Mouse (Mus musculus) kidney, embryonic 14.5 days (tissue): ENCODE results near the gene Zfp46. TPM values are rescaled to one million over a fixed set of nuclear protein-coding genes. Genes with fewer than 3 reads are reported as not detected.

ENCODE experiments used
- ATAC-seq: fragments of 200-750 bp; cut with Nextera tagmentation; 2 replicates; pipeline ENCODE4 v1.8.0; 2017; ENCODE audit warnings: moderate number of reproducible peaks, mild to moderate bottlenecking, moderate TSS enrichment, moderate library complexity; ENCODE audit not compliant: low FRiP score, low TSS enrichment
- H3K27ac ChIP-seq: fragments of 300-500 bp; sonication (generic); 2 replicates; pipeline ENCODE4 v1.5.1; 2014; ENCODE audit warnings: low read depth, mild to moderate bottlenecking, low read length, moderate library complexity, mixed read lengths
- H3K27me3 ChIP-seq: fragments of 300-500 bp; sonication (generic); 2 replicates; pipeline ENCODE4 v1.6.1; 2014; ENCODE audit warnings: mild to moderate bottlenecking, low read length; ENCODE audit not compliant: control insufficient read depth, insufficient read depth
- H3K36me3 ChIP-seq: fragments of 300-500 bp; sonication (generic); 2 replicates; pipeline ENCODE4 v1.6.1; 2014; ENCODE audit warnings: low read length, mixed read lengths; ENCODE audit not compliant: control insufficient read depth, insufficient read depth
- H3K4me1 ChIP-seq: fragments of 300-500 bp; sonication (generic); 2 replicates; pipeline ENCODE4 v1.6.1; 2014; ENCODE audit warnings: low read length, mixed read lengths; ENCODE audit not compliant: control insufficient read depth, insufficient read depth
- H3K4me2 ChIP-seq: fragments of 300-500 bp; sonication (generic); replicated peaks from 2 replicates; pipeline ENCODE4 v1.6.1; 2014; ENCODE audit warnings: low read depth, mild to moderate bottlenecking, low read length
- H3K4me3 ChIP-seq: fragments of 300-500 bp; sonication (generic); 2 replicates; pipeline ENCODE4 v1.5.1; 2014; ENCODE audit warnings: mild to moderate bottlenecking, low read length
- H3K9ac ChIP-seq: fragments of 300-500 bp; sonication (generic); 2 replicates; pipeline ENCODE4 v1.6.1; 2014; ENCODE audit warnings: low read depth, mild to moderate bottlenecking, low read length, moderate library complexity
- H3K9me3 ChIP-seq: fragments of 300-500 bp; sonication (generic); 2 replicates; pipeline ENCODE4 v1.6.1; 2016; ENCODE audit warnings: low read length; ENCODE audit not compliant: control insufficient read depth
- WGBS: fragments of 180-500 bp; shearing (Covaris S2); extraction: QIAGEN DNeasy Blood & Tissue Kit; methylation state at CpG from one replicate; pipeline ENCODE4 v1.1.7; 2014; 5-methylcytosine and 5-hydroxymethylcytosine counted together
- polyA plus RNA-seq: library from polyadenylated mRNA; unstranded; fragments of >200 nt; fragmentation: Nextera tagmentation; extraction: Ambion mirVana; gene quantifications from 2 replicates; pipeline ENCODE4 v1.2.1, GENCODE M21; 2014

The Zfp46 gene
- polyA plus RNA-seq, 1 experiment from 2014 or later, result 22.0 TPM

DNA sequence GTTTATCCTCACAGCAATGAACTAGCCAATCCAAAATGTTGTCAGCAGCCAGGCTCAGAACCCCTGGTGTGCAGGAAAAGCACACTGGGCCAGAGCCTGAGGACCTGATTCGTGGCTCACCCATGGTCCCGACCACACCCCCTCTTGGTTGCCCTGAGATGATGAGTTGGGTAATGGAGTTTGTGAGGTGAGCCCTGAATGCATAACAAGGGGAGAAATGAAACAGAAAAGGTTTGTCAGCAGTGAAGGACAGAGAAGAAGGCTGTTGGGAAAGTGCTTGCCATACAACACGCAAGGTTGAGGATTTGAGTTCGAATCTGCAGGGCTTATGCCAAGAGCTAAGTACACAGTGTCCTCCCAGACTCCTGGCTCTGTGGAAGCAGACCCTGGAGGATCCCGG is 38.8 kb upstream of the Zfp46 start:
- no peaks in the 10 kb centered on the region for H3K9me3 ChIP-seq
- no peak overlapping the region for H3K4me3 ChIP-seq
- ATAC-seq, result no peak
- no peaks in the 10 kb centered on the region; the same call in 1 of the 2 replicates for H3K36me3 ChIP-seq
- H3K4me1 ChIP-seq, result peaks cover 29% of the 10 kb centered on the region
- 53% methylated on average over 5 of the region's 5 CpGs for WGBS
- H3K4me2 ChIP-seq, result no peak overlapping the region
- H3K9ac ChIP-seq, result no peak overlapping the region
- peaks cover 53% of the 10 kb centered on the region for H3K27me3 ChIP-seq
- no peak overlapping the region for H3K27ac ChIP-seq

DNA sequence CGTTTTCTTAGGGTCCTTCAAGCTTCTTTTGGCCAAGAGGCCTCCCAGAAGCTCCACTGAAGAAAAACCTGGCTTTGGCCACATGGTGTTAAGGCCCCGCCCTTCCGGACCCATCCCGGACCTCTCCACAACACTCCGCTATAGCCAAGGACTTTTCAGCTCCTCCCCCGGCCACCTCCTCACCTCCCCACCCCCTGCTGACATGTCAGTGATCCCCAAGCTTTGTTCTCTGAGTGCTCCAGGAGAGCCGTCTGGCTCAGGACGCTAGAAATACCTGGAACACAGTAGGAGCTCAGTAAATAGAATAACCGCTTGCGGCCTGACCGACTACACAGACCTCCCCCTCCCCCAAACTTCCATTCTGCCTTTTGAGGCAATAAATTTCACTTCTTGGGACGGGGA is 37.9 kb upstream of the Zfp46 start:
- peak overlapping the region; percentile 58; the same call in 1 of the 2 replicates for H3K4me3 ChIP-seq
- peaks cover 29% of the 10 kb centered on the region for H3K4me1 ChIP-seq
- WGBS, result 3% methylated on average over 12 of the region's 12 CpGs
- no peak overlapping the region for H3K9ac ChIP-seq
- H3K36me3 ChIP-seq, result no peaks in the 10 kb centered on the region; the same call in 1 of the 2 replicates
- peak; percentile 14; the same call in 1 of the 2 replicates for ATAC-seq
- peak overlapping the region; percentile 97; the same call in 1 of the 2 replicates for H3K4me2 ChIP-seq
- no peak overlapping the region for H3K27ac ChIP-seq
- H3K9me3 ChIP-seq, result no peaks in the 10 kb centered on the region
- H3K27me3 ChIP-seq, result peaks cover 53% of the 10 kb centered on the region

DNA sequence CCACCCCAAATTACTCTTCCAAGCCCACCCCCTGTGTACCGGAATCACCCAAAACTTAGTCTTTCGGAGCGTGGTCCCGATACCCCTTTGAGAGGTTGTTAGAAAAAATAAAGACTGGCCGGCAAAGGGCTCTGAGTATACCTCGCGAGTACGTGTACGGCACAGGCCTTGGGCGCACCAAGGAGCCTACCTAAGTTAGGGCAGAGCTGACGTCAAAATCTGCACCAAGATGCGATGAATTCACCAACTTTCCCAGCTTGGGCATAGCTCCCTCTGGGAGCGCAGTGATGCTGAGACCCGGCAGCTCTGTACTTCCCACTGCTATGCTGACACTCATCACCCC is 37.1 kb upstream of the Zfp46 start:
- peaks cover 53% of the 10 kb centered on the region for H3K27me3 ChIP-seq
- peak overlapping the region; percentile 31; the same call in 1 of the 2 replicates for H3K9ac ChIP-seq
- peak; percentile 11; the same call in 1 of the 2 replicates for ATAC-seq
- 2% methylated on average over 14 of the region's 14 CpGs for WGBS
- H3K36me3 ChIP-seq, result no peaks in the 10 kb centered on the region; the same call in 1 of the 2 replicates
- peak overlapping the region; percentile 58 for H3K4me3 ChIP-seq
- no peak overlapping the region for H3K27ac ChIP-seq
- peak overlapping the region; percentile 97 for H3K4me2 ChIP-seq
- H3K9me3 ChIP-seq, result no peaks in the 10 kb centered on the region
- peaks cover 29% of the 10 kb centered on the region for H3K4me1 ChIP-seq

DNA sequence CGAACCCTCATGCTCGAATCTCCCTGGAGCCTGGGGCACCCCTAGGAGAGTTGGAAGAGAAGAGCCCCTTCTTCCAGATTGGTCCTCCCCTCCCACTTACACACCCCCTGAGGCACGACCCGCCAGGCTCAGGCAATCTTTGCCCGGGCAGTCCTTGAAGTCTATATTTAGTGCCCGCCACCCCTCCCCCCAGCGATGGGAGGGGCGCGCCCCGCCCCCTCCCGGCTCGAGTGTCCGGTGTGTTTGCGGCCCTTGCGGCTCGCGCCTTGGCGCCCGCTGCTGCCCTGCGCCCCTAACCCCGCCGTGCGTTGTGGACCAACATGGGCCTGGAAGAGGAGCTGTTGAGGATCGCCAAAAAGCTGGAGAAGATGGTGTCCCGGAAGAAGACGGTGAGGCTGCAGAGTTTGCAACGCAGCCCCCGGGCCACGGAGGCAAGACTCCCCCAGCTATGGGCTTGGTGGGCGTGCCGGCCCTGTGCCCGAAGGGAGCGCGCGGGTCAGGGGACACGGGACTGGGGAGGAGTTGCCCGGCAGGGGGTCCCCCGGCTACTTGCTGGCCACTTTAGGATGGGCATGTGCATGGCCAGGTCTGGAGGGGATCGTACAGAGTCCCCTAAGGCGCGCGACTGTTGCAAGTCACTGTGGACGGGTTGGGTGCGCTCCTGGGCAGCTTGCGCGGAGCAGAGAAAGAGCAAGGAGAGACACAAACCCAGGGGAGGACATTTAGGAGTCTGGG is 36.6 kb upstream of the Zfp46 start, which contains the start of gene Tcea3:
Gene Tcea3, plus strand, starts transcription at position 1 of the 735 bp plus-strand sequence.
- Histone ChIP-seq H3K4me2 (peak within 1 kb of the TSS; percentile 97), H3K36me3 (no peaks in the 10 kb centered on the region; the same call in 1 of the 2 replicates), H3K27me3 (peaks cover 53% of the 10 kb centered on the region), H3K9ac (peak within 1 kb of the TSS; percentile 50), H3K4me1 (peaks cover 29% of the 10 kb centered on the region), H3K27ac (no peak within 1 kb of the TSS), H3K4me3 (peak within 1 kb of the TSS; percentile 58), H3K9me3 (no peaks in the 10 kb centered on the region)
- WGBS, result under 1% methylated on average over 46 of the region's 46 CpGs
- ATAC-seq, result peak; percentile 32

DNA sequence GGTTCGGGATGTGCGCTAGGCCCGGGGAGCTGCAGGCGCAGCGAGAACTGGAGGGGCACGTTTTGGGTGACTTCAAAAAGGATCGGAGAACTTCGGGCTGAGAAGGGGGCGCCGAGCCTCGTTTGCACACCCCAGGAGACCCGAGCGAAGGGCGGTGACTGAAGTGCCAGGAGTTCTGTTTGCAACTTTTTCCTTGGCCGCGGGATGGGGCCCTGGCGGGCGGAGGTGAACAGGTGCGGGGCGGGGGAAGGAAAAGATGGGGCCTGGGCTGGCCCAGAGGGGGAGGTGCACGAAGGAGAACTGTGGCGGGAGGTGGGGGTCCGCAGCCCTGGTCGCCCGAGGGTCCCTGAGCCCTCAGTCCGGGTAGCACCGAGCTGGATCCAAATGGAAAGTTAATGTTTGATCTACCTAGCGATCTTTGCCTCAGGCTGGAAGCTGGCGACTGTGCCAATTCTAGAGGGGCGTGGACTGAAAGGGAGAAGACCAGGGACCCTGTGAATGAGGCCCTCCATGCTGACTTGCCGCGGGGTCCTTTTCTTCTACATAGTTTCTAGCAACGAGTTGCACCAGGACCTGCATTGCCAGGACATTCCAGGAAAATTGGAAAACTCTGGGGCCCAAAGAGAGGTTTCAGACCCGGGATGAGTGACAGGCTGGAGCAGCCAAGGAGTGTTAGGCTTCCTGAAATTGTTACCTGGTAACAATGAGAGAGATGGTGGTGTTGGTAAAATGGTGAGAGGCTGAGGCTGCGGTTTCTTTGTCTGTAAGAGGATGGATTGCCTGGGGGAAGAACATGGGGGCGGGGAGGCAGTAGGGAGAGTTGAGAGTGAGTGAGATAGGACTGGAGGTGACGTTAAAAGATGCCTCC is 35.8 kb upstream of the Zfp46 start:
- Histone ChIP-seq H3K4me3 (peak overlapping the region; percentile 58), H3K36me3 (no peaks in the 10 kb centered on the region; the same call in 1 of the 2 replicates), H3K4me1 (peaks cover 29% of the 10 kb centered on the region), H3K9ac (peak overlapping the region; percentile 50; the same call in 1 of the 2 replicates), H3K27me3 (peaks cover 53% of the 10 kb centered on the region), H3K4me2 (peak overlapping the region; percentile 97), H3K27ac (no peak overlapping the region), H3K9me3 (no peaks in the 10 kb centered on the region)
- WGBS, result under 1% methylated on average over 35 of the region's 37 CpGs
- 0 out of 2 replicates have a peak, but pooled peaks have one; percentile 24 for ATAC-seq

DNA sequence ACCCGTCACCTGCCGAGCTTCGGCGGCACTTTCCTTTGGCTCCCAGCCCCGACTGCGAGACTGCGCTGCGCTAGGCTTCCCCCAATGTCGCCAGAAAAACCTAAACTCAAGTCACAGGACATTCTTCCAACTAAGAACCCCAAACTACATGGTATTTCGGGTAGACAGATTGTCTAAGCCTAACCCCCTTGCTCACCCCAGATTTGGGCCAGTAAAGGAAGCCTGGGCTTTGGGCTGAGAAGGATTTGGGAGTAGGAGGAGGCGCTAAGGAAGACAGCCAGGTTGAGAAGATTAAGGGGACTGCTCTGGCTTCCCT is 35.2 kb upstream of the Zfp46 start:
- WGBS, result 4% methylated on average over 11 of the region's 11 CpGs
- no peaks in the 10 kb centered on the region for H3K9me3 ChIP-seq
- no peak overlapping the region for H3K4me2 ChIP-seq
- peak overlapping the region; percentile 58; the same call in 1 of the 2 replicates for H3K4me3 ChIP-seq
- peaks cover 29% of the 10 kb centered on the region for H3K4me1 ChIP-seq
- no peaks in the 10 kb centered on the region for H3K36me3 ChIP-seq
- no peak overlapping the region for H3K27ac ChIP-seq
- H3K9ac ChIP-seq, result no peak overlapping the region
- H3K27me3 ChIP-seq, result peaks cover 53% of the 10 kb centered on the region
- no peak for ATAC-seq

DNA sequence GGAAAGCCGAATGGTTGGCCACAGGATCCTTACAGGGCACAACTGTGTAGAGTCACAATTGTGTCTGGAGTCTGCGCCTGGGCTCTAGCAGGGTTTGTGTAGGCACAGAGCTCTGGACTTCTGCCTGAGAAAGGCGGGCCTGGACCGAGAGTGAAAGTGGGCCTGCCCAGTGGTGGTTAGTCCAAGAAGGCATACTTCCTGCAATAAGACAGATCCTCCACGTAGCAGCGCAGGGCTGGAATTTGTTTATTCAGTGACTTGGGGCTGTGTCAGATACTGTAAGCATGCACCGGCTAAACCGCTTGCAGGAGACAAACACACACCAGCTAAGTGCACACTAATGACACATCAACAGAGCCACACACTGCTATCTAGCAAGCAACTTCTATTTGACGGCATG is 34.7 kb upstream of the Zfp46 start:
- no peak for ATAC-seq
- Histone ChIP-seq H3K27me3 (peaks cover 50% of the 10 kb centered on the region), H3K4me3 (no peak overlapping the region), H3K9me3 (no peaks in the 10 kb centered on the region), H3K9ac (no peak overlapping the region), H3K27ac (no peak overlapping the region), H3K4me1 (peaks cover 29% of the 10 kb centered on the region), H3K36me3 (no peaks in the 10 kb centered on the region), H3K4me2 (no peak overlapping the region)
- 49% methylated on average over 9 of the region's 9 CpGs for WGBS

DNA sequence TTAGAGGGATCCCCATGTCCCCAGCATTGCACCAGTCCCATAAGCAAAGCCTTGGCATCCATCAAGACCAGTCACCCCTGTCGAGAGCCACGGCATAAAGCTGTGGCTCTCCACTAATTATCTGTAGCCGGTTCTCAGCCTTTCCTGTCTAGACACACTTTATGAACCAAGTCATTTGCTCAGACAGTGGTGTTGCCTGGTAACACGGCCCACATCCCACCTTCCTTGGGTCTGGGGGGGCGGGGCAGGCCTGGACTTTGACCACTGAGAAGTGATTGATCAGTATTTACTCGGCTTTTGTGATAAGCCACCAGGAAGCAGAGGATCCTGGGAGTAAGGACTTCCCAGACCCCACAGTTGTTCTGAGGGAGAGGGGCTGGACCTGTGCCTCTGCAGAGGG is 28.6 kb upstream of the Zfp46 start:
- no peak overlapping the region for H3K4me3 ChIP-seq
- H3K9me3 ChIP-seq, result no peaks in the 10 kb centered on the region
- 30% methylated on average over 6 of the region's 6 CpGs for WGBS

More for the DNA sequence above, 28.6 kb upstream of the Zfp46 start:
- H3K36me3 ChIP-seq, result no peaks in the 10 kb centered on the region
- no peaks in the 10 kb centered on the region for H3K4me1 ChIP-seq
- ATAC-seq, result 0 out of 2 replicates have a peak, but pooled peaks have one; percentile 22
- H3K9ac ChIP-seq, result no peak overlapping the region
- no peak overlapping the region for H3K27ac ChIP-seq
- no peaks in the 10 kb centered on the region for H3K27me3 ChIP-seq
- H3K4me2 ChIP-seq, result no peak overlapping the region
